Mouse (Mus musculus) small intestine, adult 2 months (tissue): ENCODE measurements at regions not wholly inside any gene's neighbourhood (a gene's known extent, or its start where the extent isn't known, plus 50 kb on each side); places are given as distances from the start of the nearest gene placed in this dataset.

ENCODE experiments used
- H3K27ac ChIP-seq: fragments of 200-500 bp; 2 replicates; pipeline ENCODE4 v1.5.1; 2012; ENCODE audit warnings: low read depth, low read length, control low read depth, inconsistent platforms; ENCODE audit not compliant: insufficient read depth
- H3K27me3 ChIP-seq: fragments of 200-500 bp; 2 replicates; pipeline ENCODE4 v1.6.1; 2012; ENCODE audit warnings: mild to moderate bottlenecking, moderate library complexity, low read length, inconsistent platforms; ENCODE audit not compliant: control insufficient read depth, insufficient read depth
- H3K36me3 ChIP-seq: fragments of 200-500 bp; 2 replicates; pipeline ENCODE4 v1.6.1; 2012; ENCODE audit warnings: mild to moderate bottlenecking, low read length, control low read depth, inconsistent platforms; ENCODE audit not compliant: control insufficient read depth, insufficient read depth
- H3K4me1 ChIP-seq: fragments of 200-500 bp; 2 replicates; pipeline ENCODE4 v1.6.1; 2012; ENCODE audit warnings: low read length, inconsistent platforms, mixed read lengths; ENCODE audit not compliant: control insufficient read depth, insufficient read depth, insufficient read length
- H3K4me3 ChIP-seq: fragments of 200-500 bp; 2 replicates; pipeline ENCODE4 v1.5.1; 2012; ENCODE audit warnings: low read depth, mild to moderate bottlenecking, control low read depth, inconsistent platforms, low read length, moderate library complexity
- CTCF ChIP-seq: fragments of 200-500 bp; IDR thresholded peaks from 2 replicates; pipeline ENCODE4 v1.5.1; 2012; ENCODE audit warnings: low read depth, mild to moderate bottlenecking, control low read depth, inconsistent platforms, low read length, moderate library complexity, mixed read lengths; ENCODE audit not compliant: insufficient replicate concordance, insufficient read length; ENCODE audit errors: extremely low read depth
- POLR2A ChIP-seq: fragments of 200-500 bp; IDR thresholded peaks from 2 replicates; pipeline ENCODE4 v1.6.1; 2012; ENCODE audit warnings: low read depth, mild to moderate bottlenecking, control low read depth, inconsistent platforms, low read length, moderate library complexity
- WGBS: fragments of 180-500 bp; shearing (Covaris S2); methylation state at CpG from one replicate; pipeline ENCODE4 v1.1.7; 2018; 5-methylcytosine and 5-hydroxymethylcytosine counted together

GRCm38 (mm10) chr16:78443262-78443661 is 66.3 kb upstream of the Btg3 start:
- TF ChIP-seq POLR2A (no peak), CTCF (no peak)
- WGBS = 88% methylated on average over 8 of the region's 8 CpGs
- Histone ChIP-seq H3K27me3 (no peaks in the 10 kb centered on the region), H3K4me3 (no peak overlapping the region), H3K27ac (no peak overlapping the region), H3K36me3 (no peaks in the 10 kb centered on the region), H3K4me1 (no peaks in the 10 kb centered on the region)

GRCm38 (mm10) chr16:78442830-78443229 is 65.8 kb upstream of the Btg3 start:
- Histone ChIP-seq H3K27ac (no peak overlapping the region), H3K36me3 (no peaks in the 10 kb centered on the region), H3K27me3 (no peaks in the 10 kb centered on the region), H3K4me1 (no peaks in the 10 kb centered on the region), H3K4me3 (no peak overlapping the region)
- 88% methylated on average over 7 of the region's 7 CpGs for WGBS
- no peak for TF ChIP-seq CTCF
- TF ChIP-seq POLR2A = no peak

- Histone ChIP-seq H3K4me3 (no peak overlapping the region), H3K4me1 (no peaks in the 10 kb centered on the region), H3K36me3 (no peaks in the 10 kb centered on the region), H3K27me3 (no peaks in the 10 kb centered on the region), H3K27ac (no peak overlapping the region)
- WGBS = 88% methylated on average over 6 of the region's 6 CpGs
- TF ChIP-seq CTCF = no peak
- no peak for TF ChIP-seq POLR2A
These were observed 65.0 kb upstream of the Btg3 start for GRCm38 (mm10) chr16:78441961-78442360.

GRCm38 (mm10) chr16:78435707-78436106 is 58.7 kb upstream of the Btg3 start:
- no peak overlapping the region for H3K27ac ChIP-seq
- H3K4me1 ChIP-seq = no peaks in the 10 kb centered on the region
- H3K36me3 ChIP-seq = no peaks in the 10 kb centered on the region
- H3K4me3 ChIP-seq = no peak overlapping the region
- no peak for TF ChIP-seq CTCF
- TF ChIP-seq POLR2A = no peak
- no peaks in the 10 kb centered on the region for H3K27me3 ChIP-seq
- 62% methylated on average over 5 of the region's 5 CpGs for WGBS

GRCm38 (mm10) chr16:78427470-78428041 is 50.6 kb upstream of the Btg3 start:
- H3K27me3 ChIP-seq = no peaks in the 10 kb centered on the region
- TF ChIP-seq POLR2A (no peak), CTCF (no peak)
- WGBS = 18% methylated on average over 16 of the region's 16 CpGs

More at GRCm38 (mm10) chr16:78427470-78428041, 50.6 kb upstream of the Btg3 start:
- H3K4me3 ChIP-seq = no peak overlapping the region
- H3K27ac ChIP-seq = no peak overlapping the region
- no peaks in the 10 kb centered on the region for H3K36me3 ChIP-seq
- H3K4me1 ChIP-seq = no peaks in the 10 kb centered on the region; the same call in 1 of the 2 replicates
